Mouse (Mus musculus): Measurements from ENCODE around the gene Nudt4. TPM values are rescaled to one million over a fixed set of nuclear protein-coding genes. Genes with fewer than 3 reads are reported as not detected.

Gene Nudt4
- polyA plus RNA-seq, 1 experiment from 2014 or later, result 113 TPM

DNA sequence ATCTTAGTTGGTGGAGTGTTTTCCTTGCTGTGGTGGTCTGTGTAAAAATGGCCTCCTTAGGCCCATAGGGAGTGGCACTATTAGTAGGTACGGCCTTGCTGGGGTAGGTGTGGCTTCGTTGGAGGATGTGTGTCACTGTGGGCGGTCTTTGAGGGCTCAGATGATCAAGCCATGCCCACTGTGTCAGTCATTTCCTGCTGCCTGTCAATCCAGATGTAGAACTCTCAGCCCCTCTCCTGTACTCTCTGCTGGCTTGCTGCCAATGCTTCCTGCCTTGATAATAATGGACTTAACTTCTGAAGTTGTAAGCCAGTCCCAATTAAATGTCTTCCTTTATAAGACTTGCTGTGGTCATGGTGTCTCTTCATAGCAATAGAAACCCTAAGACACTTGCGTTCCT lies 25.2 kb upstream of the Nudt4 start:
- Histone ChIP-seq H3K27ac (no peak overlapping the region), H3K9me3 (replicated peaks) (0 out of 2 replicates have a peak, but pooled peaks cover 3% of the 10 kb centered on the region), H3K4me1 (no peaks in the 10 kb centered on the region), H3K4me2 (no peak overlapping the region), H3K36me3 (no peaks in the 10 kb centered on the region), H3K9ac (no peak overlapping the region), H3K4me3 (replicated peaks) (no peak overlapping the region), H3K27me3 (no peaks in the 10 kb centered on the region)
- ATAC-seq (replicated peaks; ENCODE audit: low FRiP score), result no peak
- WGBS, result 92% methylated on average over 4 of the region's 4 CpGs

- Histone ChIP-seq H3K36me3 (no peaks in the 10 kb centered on the region), H3K4me3 (replicated peaks) (no peak overlapping the region), H3K27me3 (no peaks in the 10 kb centered on the region), H3K4me2 (no peak overlapping the region), H3K27ac (no peak overlapping the region), H3K9me3 (replicated peaks) (0 out of 2 replicates have a peak, but pooled peaks cover 3% of the 10 kb centered on the region), H3K9ac (no peak overlapping the region), H3K4me1 (no peaks in the 10 kb centered on the region)
- ATAC-seq (replicated peaks; ENCODE audit: low FRiP score), result no peak
- WGBS, result 74% methylated on average over 8 of the region's 8 CpGs
Observed at GRCm38 (mm10) chr10:95587509-95588220, 23.7 kb upstream of the Nudt4 start.

GRCm38 (mm10) chr10:95585554-95585953 lies 21.6 kb upstream of the Nudt4 start:
- Histone ChIP-seq H3K4me1 (no peaks in the 10 kb centered on the region), H3K9ac (no peak overlapping the region), H3K9me3 (replicated peaks) (0 out of 2 replicates have a peak, but pooled peaks cover 3% of the 10 kb centered on the region), H3K27ac (no peak overlapping the region), H3K4me2 (no peak overlapping the region), H3K36me3 (no peaks in the 10 kb centered on the region), H3K4me3 (replicated peaks) (no peak overlapping the region), H3K27me3 (no peaks in the 10 kb centered on the region)
- ATAC-seq (replicated peaks; ENCODE audit: low FRiP score), result no peak
- 67% methylated on average over 6 of the region's 6 CpGs for WGBS

- 35% methylated on average over 4 of the region's 4 CpGs for WGBS
Observed at GRCm38 (mm10) chr10:95577567-95577950, 13.6 kb upstream of the Nudt4 start.

GRCm38 (mm10) chr10:95576876-95577566 lies 13.1 kb upstream of the Nudt4 start:
- 46% methylated on average over 14 of the region's 14 CpGs for WGBS
- Histone ChIP-seq H3K27me3 (no peaks in the 10 kb centered on the region), H3K36me3 (no peaks in the 10 kb centered on the region), H3K4me3 (replicated peaks) (no peak overlapping the region), H3K4me2 (peak overlapping the region; percentile 27), H3K9me3 (replicated peaks) (no peaks in the 10 kb centered on the region), H3K4me1 (peaks cover 6% of the 10 kb centered on the region; the same call in 1 of the 2 replicates), H3K9ac (no peak overlapping the region), H3K27ac (0 out of 2 replicates have a peak overlapping the region, but pooled peaks have one; percentile 18)
- 0 out of 2 replicates have a peak, but pooled peaks have one; percentile 18 for ATAC-seq (replicated peaks; ENCODE audit: low FRiP score)

More at GRCm38 (mm10) chr10:95577567-95577950, 13.6 kb upstream of the Nudt4 start:
- Histone ChIP-seq H3K4me3 (replicated peaks) (no peak overlapping the region), H3K9ac (no peak overlapping the region), H3K4me1 (peaks cover 6% of the 10 kb centered on the region; the same call in 1 of the 2 replicates), H3K9me3 (replicated peaks) (no peaks in the 10 kb centered on the region), H3K36me3 (no peaks in the 10 kb centered on the region), H3K4me2 (no peak overlapping the region), H3K27me3 (no peaks in the 10 kb centered on the region), H3K27ac (no peak overlapping the region)
- no peak; the same call in 1 of the 2 replicates for ATAC-seq (replicated peaks; ENCODE audit: low FRiP score)

DNA sequence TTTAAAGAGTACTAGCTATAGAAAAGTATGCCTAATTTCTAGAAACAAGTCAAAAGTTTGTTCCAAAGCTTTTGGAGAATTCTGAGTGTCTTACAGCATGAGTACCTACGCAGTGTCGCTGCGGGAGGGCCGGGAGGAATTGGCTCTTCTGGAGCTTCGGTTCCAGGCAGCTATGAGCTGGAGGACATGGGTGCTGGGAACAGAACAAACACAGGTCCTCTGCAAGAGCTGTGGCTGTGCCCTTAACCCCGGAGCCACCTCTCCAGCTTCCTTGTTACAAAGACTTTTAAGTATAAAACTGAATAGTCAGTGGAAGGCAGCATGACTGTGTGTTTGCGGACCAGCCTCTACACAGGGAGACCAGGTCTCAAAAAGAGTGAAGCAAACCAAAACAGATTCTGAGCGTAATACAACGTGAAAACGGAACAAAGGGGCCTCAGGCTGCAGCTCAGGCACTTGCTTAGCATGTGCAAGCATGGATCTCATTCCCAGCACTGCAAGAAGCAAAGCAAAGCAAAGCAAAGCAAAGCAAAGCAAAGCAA lies 12.0 kb upstream of the Nudt4 start:
- H3K4me2 ChIP-seq, result no peak overlapping the region
- 83% methylated on average over 10 of the region's 10 CpGs for WGBS
- H3K27me3 ChIP-seq, result no peaks in the 10 kb centered on the region
- H3K9ac ChIP-seq, result no peak overlapping the region
- ATAC-seq (replicated peaks; ENCODE audit: low FRiP score), result no peak
- no peak overlapping the region for H3K4me3 ChIP-seq (replicated peaks)
- H3K27ac ChIP-seq, result no peak overlapping the region
- H3K4me1 ChIP-seq, result peaks cover 6% of the 10 kb centered on the region; the same call in 1 of the 2 replicates
- no peaks in the 10 kb centered on the region for H3K9me3 ChIP-seq (replicated peaks)
- no peaks in the 10 kb centered on the region for H3K36me3 ChIP-seq

- Histone ChIP-seq H3K4me3 (replicated peaks) (no peak overlapping the region), H3K36me3 (no peaks in the 10 kb centered on the region), H3K9me3 (replicated peaks) (no peaks in the 10 kb centered on the region), H3K9ac (no peak overlapping the region), H3K4me2 (no peak overlapping the region), H3K4me1 (peaks cover 6% of the 10 kb centered on the region; the same call in 1 of the 2 replicates), H3K27ac (no peak overlapping the region), H3K27me3 (no peaks in the 10 kb centered on the region)
- ATAC-seq (replicated peaks; ENCODE audit: low FRiP score), result no peak
- 63% methylated on average over 4 of the region's 4 CpGs for WGBS
Observed at GRCm38 (mm10) chr10:95574994-95575393, 11.0 kb upstream of the Nudt4 start.

DNA sequence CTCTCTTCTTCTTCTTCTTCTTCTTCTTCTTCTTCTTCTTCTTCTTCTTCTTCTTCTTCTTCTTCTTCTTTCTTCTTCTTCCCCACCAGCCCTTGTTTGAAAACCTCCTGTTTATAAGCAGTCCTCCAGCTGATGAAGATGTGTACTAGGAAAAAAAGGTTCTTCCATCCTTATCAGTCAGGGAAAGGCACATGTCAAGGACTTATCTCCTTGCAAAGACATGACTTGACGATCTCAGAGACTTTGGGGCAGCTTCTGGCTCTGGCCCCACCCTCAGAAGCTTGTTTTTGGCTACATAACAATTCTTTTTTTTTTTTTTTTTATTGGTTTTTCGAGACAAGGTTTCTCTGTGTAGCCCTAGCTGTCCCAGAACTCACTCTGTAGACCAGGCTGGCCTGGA lies 5.5 kb upstream of the Nudt4 start:
- Histone ChIP-seq H3K9me3 (replicated peaks) (no peaks in the 10 kb centered on the region), H3K27me3 (no peaks in the 10 kb centered on the region), H3K4me1 (peaks cover 28% of the 10 kb centered on the region), H3K9ac (no peak overlapping the region), H3K36me3 (no peaks in the 10 kb centered on the region), H3K4me3 (replicated peaks) (no peak overlapping the region), H3K4me2 (no peak overlapping the region), H3K27ac (no peak overlapping the region)
- ATAC-seq (replicated peaks; ENCODE audit: low FRiP score), result no peak
- WGBS, result 69% methylated on average over 2 of the region's 2 CpGs

GRCm38 (mm10) chr10:95568016-95568415 lies 4.1 kb upstream of the Nudt4 start:
- Histone ChIP-seq H3K27ac (peak overlapping the region; percentile 75), H3K36me3 (no peaks in the 10 kb centered on the region)
- WGBS, result 49% methylated on average over 6 of the region's 6 CpGs

GRCm38 (mm10) chr10:95567550-95567949 lies 3.6 kb upstream of the Nudt4 start:
- peaks cover 30% of the 10 kb centered on the region for H3K4me1 ChIP-seq
- peak overlapping the region; percentile 75 for H3K27ac ChIP-seq
- H3K9ac ChIP-seq, result no peak overlapping the region
- H3K36me3 ChIP-seq, result no peaks in the 10 kb centered on the region
- H3K27me3 ChIP-seq, result no peaks in the 10 kb centered on the region
- H3K4me2 ChIP-seq, result no peak overlapping the region
- H3K9me3 ChIP-seq (replicated peaks), result no peaks in the 10 kb centered on the region
- peak; percentile 57 for ATAC-seq (replicated peaks; ENCODE audit: low FRiP score)
- no peak overlapping the region for H3K4me3 ChIP-seq (replicated peaks)
- 31% methylated on average over 5 of the region's 5 CpGs for WGBS

More at GRCm38 (mm10) chr10:95568016-95568415, 4.1 kb upstream of the Nudt4 start:
- Histone ChIP-seq H3K4me1 (peaks cover 30% of the 10 kb centered on the region), H3K9me3 (replicated peaks) (no peaks in the 10 kb centered on the region), H3K9ac (no peak overlapping the region), H3K4me2 (no peak overlapping the region), H3K27me3 (no peaks in the 10 kb centered on the region), H3K4me3 (replicated peaks) (no peak overlapping the region)
- ATAC-seq (replicated peaks; ENCODE audit: low FRiP score), result no peak; the same call in 1 of the 2 replicates

GRCm38 (mm10) chr10:95566786-95567185 lies 2.8 kb upstream of the Nudt4 start:
- Histone ChIP-seq H3K9ac (no peak overlapping the region), H3K9me3 (replicated peaks) (no peaks in the 10 kb centered on the region), H3K36me3 (no peaks in the 10 kb centered on the region), H3K27me3 (no peaks in the 10 kb centered on the region), H3K4me2 (no peak overlapping the region), H3K4me1 (peaks cover 33% of the 10 kb centered on the region), H3K27ac (peak overlapping the region; percentile 75), H3K4me3 (replicated peaks) (no peak overlapping the region)
- 85% methylated on average over 3 of the region's 3 CpGs for WGBS
- ATAC-seq (replicated peaks; ENCODE audit: low FRiP score), result no peak

All from kidney, embryonic 15.5 days (tissue).